30 mouse cellular contexts compared by ENCODE assay signal in genomic region chr6:134668519-134668918, GRCm38 (mm10). TPM values are rescaled to one million over a fixed set of nuclear protein-coding genes. Genes with fewer than 3 reads are reported as not detected.
DNase-seq lines count a peak whose midpoint lies in the region; ATAC-seq and TF ChIP-seq lines count a peak whose summit lies in the region.
"Had no signal": no experiment of that assay in that cellular context is flagged by ENCODE, and none has a peak within 500 bp of the region (broad histone marks: within the 10 kb centered on the region; RNA-seq: fewer than 3 reads in every experiment).

No protein-coding gene starts in this region.

- H3K4me1 ChIP-seq in heart, embryonic 12.5 days (replicated peaks) = peaks cover 42% of the 10 kb centered on the region
- peaks cover 16% of the 10 kb centered on the region for H3K4me1 ChIP-seq in embryonic fibroblast, embryonic 13.5 days (ENCODE audit: control insufficient read depth, insufficient read depth, low read length)
- peaks cover 8 to 24% of the 10 kb centered on the region in 2 experiments; a peak in 3 of 4 replicates for H3K4me1 ChIP-seq in liver, embryonic 14.5 days (replicated peaks; ENCODE audit: control insufficient read depth in 2 of 2, insufficient read depth in 2 of 2, low read length in 1 of 2)
- H3K4me1 ChIP-seq in midbrain, embryonic 13.5 days (replicated peaks) = peaks cover 7% of the 10 kb centered on the region; the same call in 1 of the 2 replicates
- H3K4me1 ChIP-seq: embryonic facial prominence, embryonic 10.5 days; embryonic facial prominence, embryonic 15.5 days; limb, embryonic 10.5 days had no signal

- 79% methylated on average over 2 of the region's 2 CpGs for WGBS in heart, embryonic 12.5 days
- WGBS in liver, embryonic 14.5 days (ENCODE audit: insufficient replicate concordance) = 28% methylated on average over 2 of the region's 2 CpGs
- 89% methylated on average over 2 of the region's 2 CpGs for WGBS in midbrain, embryonic 13.5 days

- no peak overlapping the region for H3K4me3 ChIP-seq in heart, embryonic 12.5 days
- no peak overlapping the region for H3K4me3 ChIP-seq in embryonic fibroblast, embryonic 13.5 days (ENCODE audit: insufficient read depth, low read length)
- H3K4me3 ChIP-seq in liver, embryonic 14.5 days (ENCODE audit: insufficient read depth in 1 of 2, low read depth in 2 of 2, low read length in 2 of 2) = no peak overlapping the region
- H3K4me3 ChIP-seq in midbrain, embryonic 13.5 days (replicated peaks) = no peak overlapping the region
- H3K4me3 ChIP-seq: embryonic facial prominence, embryonic 10.5 days; embryonic facial prominence, embryonic 15.5 days; heart, adult 2 months; heart, embryonic 13.5 days; hindbrain, embryonic 13.5 days; limb, embryonic 10.5 days; limb, embryonic 15.5 days; midbrain, embryonic 10.5 days; neural tube, embryonic 13.5 days had no signal

- H3K36me3 ChIP-seq in heart, embryonic 12.5 days = no peaks in the 10 kb centered on the region
- H3K36me3 ChIP-seq in liver, embryonic 14.5 days (replicated peaks; ENCODE audit: control insufficient read depth, insufficient read depth, low read depth) = no peaks in the 10 kb centered on the region
- H3K36me3 ChIP-seq in midbrain, embryonic 13.5 days = no peaks in the 10 kb centered on the region
- H3K36me3 ChIP-seq: embryonic facial prominence, embryonic 10.5 days; embryonic facial prominence, embryonic 15.5 days; heart, embryonic 13.5 days; hindbrain, embryonic 13.5 days; limb, embryonic 10.5 days; limb, embryonic 15.5 days; midbrain, embryonic 10.5 days; neural tube, embryonic 13.5 days had no signal

- H3K9ac ChIP-seq in heart, embryonic 12.5 days = no peak overlapping the region
- H3K9ac ChIP-seq in liver, embryonic 14.5 days (replicated peaks) = no peak overlapping the region
- no peak overlapping the region for H3K9ac ChIP-seq in midbrain, embryonic 13.5 days (replicated peaks)
- H3K9ac ChIP-seq: embryonic facial prominence, embryonic 15.5 days; heart, embryonic 13.5 days; hindbrain, embryonic 13.5 days; limb, embryonic 15.5 days; neural tube, embryonic 13.5 days had no signal

- TF ChIP-seq CTCF in embryonic fibroblast, embryonic 13.5 days (IDR thresholded peaks at IDR 0.05; ENCODE audit: borderline replicate concordance, insufficient read depth, low read length) = no peak
- no peak for TF ChIP-seq CTCF in liver, embryonic 14.5 days (IDR thresholded peaks at IDR 0.05; ENCODE audit: low read depth)

- 0 out of 2 replicates have a peak overlapping the region, but pooled peaks have one; percentile 0 for H3K27ac ChIP-seq in heart, embryonic 12.5 days (ENCODE audit: poor library complexity, severe bottlenecking)
- H3K27ac ChIP-seq in embryonic fibroblast, embryonic 13.5 days (ENCODE audit: insufficient read depth, low read length) = peak overlapping the region; percentile 78
- no peak overlapping the region for H3K27ac ChIP-seq in liver, embryonic 14.5 days
- H3K27ac ChIP-seq in midbrain, embryonic 13.5 days = no peak overlapping the region
- H3K27ac ChIP-seq: embryonic facial prominence, embryonic 10.5 days; embryonic facial prominence, embryonic 15.5 days; hindbrain, embryonic 13.5 days; limb, embryonic 10.5 days; limb, embryonic 15.5 days; macrophage; midbrain, embryonic 10.5 days had no signal

- peak; percentile 52 for TF ChIP-seq EP300 in liver, embryonic 14.5 days (IDR thresholded peaks at IDR 0.05; ENCODE audit: low read depth)

- ATAC-seq in heart, embryonic 12.5 days (ENCODE audit: insufficient number of reproducible peaks, low FRiP score) = no peak
- ATAC-seq in liver, embryonic 14.5 days (ENCODE audit: insufficient read depth) = peak; percentile 40; the same call in 1 of the 2 replicates
- no peak for ATAC-seq in midbrain, embryonic 13.5 days
- ATAC-seq: forebrain, embryonic 14.5 days; intestine, embryonic 16.5 days had no signal

- no peaks in the 10 kb centered on the region for H3K27me3 ChIP-seq in heart, embryonic 12.5 days (replicated peaks)
- no peaks in the 10 kb centered on the region for H3K27me3 ChIP-seq in liver, embryonic 14.5 days (ENCODE audit: control insufficient read depth, insufficient read depth, low read length)
- no peaks in the 10 kb centered on the region for H3K27me3 ChIP-seq in midbrain, embryonic 13.5 days
- H3K27me3 ChIP-seq: embryonic facial prominence, embryonic 15.5 days; heart, embryonic 13.5 days; hindbrain, embryonic 13.5 days; limb, embryonic 15.5 days; neural tube, embryonic 13.5 days had no signal

- no peak overlapping the region for H3K4me2 ChIP-seq in heart, embryonic 12.5 days
- H3K4me2 ChIP-seq in liver, embryonic 14.5 days (ENCODE audit: low read depth) = peak overlapping the region; percentile 11; the same call in 1 of the 2 replicates
- no peak overlapping the region for H3K4me2 ChIP-seq in midbrain, embryonic 13.5 days (replicated peaks)
- H3K4me2 ChIP-seq: embryonic facial prominence, embryonic 15.5 days; heart, embryonic 13.5 days; hindbrain, embryonic 13.5 days; limb, embryonic 15.5 days; neural tube, embryonic 13.5 days had no signal

- intact Hi-C loops in heart, postnatal 25 days (cut with DNase I) = no loop called here

- H3K9me3 ChIP-seq in heart, embryonic 12.5 days (replicated peaks) = no peaks in the 10 kb centered on the region
- H3K9me3 ChIP-seq in liver, embryonic 14.5 days (ENCODE audit: control insufficient read depth, low read length) = no peaks in the 10 kb centered on the region
- H3K9me3 ChIP-seq in midbrain, embryonic 13.5 days = no peaks in the 10 kb centered on the region
- H3K9me3 ChIP-seq: embryonic facial prominence, embryonic 10.5 days; embryonic facial prominence, embryonic 15.5 days; heart, embryonic 13.5 days; hindbrain, embryonic 13.5 days; limb, embryonic 10.5 days; limb, embryonic 15.5 days; midbrain, embryonic 10.5 days; neural tube, embryonic 13.5 days had no signal

- DNase-seq in heart, postnatal 25 days (ENCODE audit: low spot score) = no peak
- DNase-seq in liver, embryonic 14.5 days (ENCODE audit: low read depth in 3 of 3, low spot score in 3 of 3) = peak in 1 of 3 experiments; percentile 11
- DNase-seq in layer of hippocampus, adult 9-10 months (ENCODE audit: low spot score) = no peak
- DNase-seq in cerebellum, adult 11 months = no peak
- DNase-seq: adrenal gland, postnatal 14 days; cerebellum, adult 11-12 months; cerebellum, adult 9-11 months; gastrocnemius, postnatal 36 days; heart, postnatal 36 days; kidney, adult 9 months; kidney, postnatal 10 days; layer of hippocampus, adult 9-11 months; lung, adult 2 months; lung, postnatal 10 days; thymus, adult 2 months had no signal

- TF ChIP-seq POLR2A in embryonic fibroblast, embryonic 13.5 days (IDR thresholded peaks at IDR 0.05; ENCODE audit: low read depth, low read length) = no peak

RNA-seq across cellular contexts. Expression of gene Borcs5, which starts 29.2 kb away (rescaled TPM):
- 14.7 and 14.8 TPM in 2 replicates for polyA plus RNA-seq in heart, embryonic 12.5 days (2016; fragmentation: Nextera tagmentation; extraction: Ambion mirVana)
- total RNA-seq in heart, postnatal 25 days (2021) = 10 to 100 TPM in 1 of 2 experiments, 1 to 10 TPM in 1; 9.1 to 10.3 TPM
- polyA plus RNA-seq in embryonic fibroblast, embryonic 13.5 days (2011; ENCODE audit: insufficient read length, low read depth, missing spikeins) = 6.1 and 7.1 TPM in 2 replicates
- 4.5 and 4.7 TPM in 2 replicates for polyA plus RNA-seq in liver, embryonic 14.5 days (2012; rRNA removed)
- 8.0 and 9.3 TPM in 2 replicates for polyA plus RNA-seq in liver, embryonic 14.5 days (2014; fragmentation: Nextera tagmentation; extraction: Ambion mirVana)
- 46.9 and 48.6 TPM in 2 replicates for polyA plus RNA-seq in midbrain, embryonic 13.5 days (2015; fragmentation: Nextera tagmentation; extraction: Ambion mirVana)

RNA-seq across cellular contexts. Expression of gene Mansc1, which starts 36.2 kb away (rescaled TPM):
- 6.9 and 7.1 TPM in 2 replicates for polyA plus RNA-seq in heart, embryonic 12.5 days (2016; fragmentation: Nextera tagmentation; extraction: Ambion mirVana)
- total RNA-seq in heart, postnatal 25 days (2021) = 1 to 10 TPM; 5.5 TPM
- 2.8 and 3.2 TPM in 2 replicates for polyA plus RNA-seq in embryonic fibroblast, embryonic 13.5 days (2011; ENCODE audit: insufficient read length, low read depth, missing spikeins)
- 0.55 and 0.56 TPM in 2 replicates for polyA plus RNA-seq in liver, embryonic 14.5 days (2012; rRNA removed)
- 0.52 and 0.64 TPM in 2 replicates for polyA plus RNA-seq in liver, embryonic 14.5 days (2014; fragmentation: Nextera tagmentation; extraction: Ambion mirVana)
- 0.92 and 1.1 TPM in 2 replicates for polyA plus RNA-seq in midbrain, embryonic 13.5 days (2015; fragmentation: Nextera tagmentation; extraction: Ambion mirVana)

Comparison
In these comparisons a context has a peak if more than half of its experiments do, and no peak if none do; other contexts are left out.
1. H3K27ac ChIP-seq: peak in heart, embryonic 12.5 days (single experiment) and embryonic fibroblast, embryonic 13.5 days (single experiment); none in liver, embryonic 14.5 days (single experiment) and midbrain, embryonic 13.5 days (single experiment).